Mouse (Mus musculus): ENCODE data around the gene Nisch. TPM values are rescaled to one million over a fixed set of nuclear protein-coding genes. Genes with fewer than 3 reads are reported as not detected.

Nisch gene
- polyA plus RNA-seq, 1 experiment from 2014 or later = 197 TPM

GRCm38 (mm10) chr14:31145694-31146093, 71.1 kb downstream of the Nisch start:
- Histone ChIP-seq H3K4me3 (replicated peaks; ENCODE audit: low read depth, low read length) (no peak overlapping the region), H3K36me3 (ENCODE audit: insufficient read depth, low read length) (0 out of 2 replicates have a peak, but pooled peaks cover 8% of the 10 kb centered on the region), H3K9ac (ENCODE audit: low read depth, low read length) (no peak overlapping the region), H3K27me3 (ENCODE audit: insufficient read depth, low read length) (no peaks in the 10 kb centered on the region), H3K9me3 (replicated peaks; ENCODE audit: low read length) (no peaks in the 10 kb centered on the region), H3K4me2 (ENCODE audit: low read length) (no peak overlapping the region), H3K27ac (no peak overlapping the region), H3K4me1 (replicated peaks; ENCODE audit: insufficient read depth, low read length) (0 out of 2 replicates have a peak, but pooled peaks cover 2% of the 10 kb centered on the region)
- no peak for DNase-seq (ENCODE audit: low spot score)
- TF ChIP-seq CTCF (IDR thresholded peaks at IDR 0.05; ENCODE audit: low read depth) = no peak
- ATAC-seq (replicated peaks; ENCODE audit: low FRiP score, low read depth) = no peak
- 84% methylated on average over 11 of the region's 11 CpGs for WGBS

GRCm38 (mm10) chr14:31141011-31141410, 75.7 kb downstream of the Nisch start:
- Histone ChIP-seq H3K9ac (ENCODE audit: low read depth, low read length) (no peak overlapping the region), H3K27me3 (ENCODE audit: insufficient read depth, low read length) (no peaks in the 10 kb centered on the region), H3K9me3 (replicated peaks; ENCODE audit: low read length) (no peaks in the 10 kb centered on the region), H3K4me3 (replicated peaks; ENCODE audit: low read depth, low read length) (no peak overlapping the region), H3K36me3 (ENCODE audit: insufficient read depth, low read length) (peaks cover 41% of the 10 kb centered on the region), H3K4me1 (replicated peaks; ENCODE audit: insufficient read depth, low read length) (no peaks in the 10 kb centered on the region), H3K27ac (no peak overlapping the region), H3K4me2 (ENCODE audit: low read length) (no peak overlapping the region)
- ATAC-seq (replicated peaks; ENCODE audit: low FRiP score, low read depth) (no peak), DNase-seq (ENCODE audit: low spot score) (no peak)
- TF ChIP-seq CTCF (IDR thresholded peaks at IDR 0.05; ENCODE audit: low read depth) = no peak
- WGBS = 92% methylated on average over 14 of the region's 14 CpGs

- no peak for DNase-seq (ENCODE audit: low spot score)
- Histone ChIP-seq H3K4me3 (replicated peaks; ENCODE audit: low read depth, low read length) (no peak overlapping the region), H3K4me2 (ENCODE audit: low read length) (no peak overlapping the region), H3K9ac (ENCODE audit: low read depth, low read length) (no peak overlapping the region), H3K27me3 (ENCODE audit: insufficient read depth, low read length) (no peaks in the 10 kb centered on the region), H3K27ac (no peak overlapping the region), H3K9me3 (replicated peaks; ENCODE audit: low read length) (no peaks in the 10 kb centered on the region), H3K4me1 (replicated peaks; ENCODE audit: insufficient read depth, low read length) (no peaks in the 10 kb centered on the region), H3K36me3 (ENCODE audit: insufficient read depth, low read length) (peaks cover 50% of the 10 kb centered on the region)
- no peak for ATAC-seq (replicated peaks; ENCODE audit: low FRiP score, low read depth)
- TF ChIP-seq CTCF (IDR thresholded peaks at IDR 0.05; ENCODE audit: low read depth) = no peak
- 88% methylated on average over 15 of the region's 15 CpGs for WGBS
Observed at GRCm38 (mm10) chr14:31140141-31140540, 76.6 kb downstream of the Nisch start.

GRCm38 (mm10) chr14:31139666-31140065, 77.1 kb downstream of the Nisch start:
- no peak overlapping the region for H3K4me3 ChIP-seq (replicated peaks; ENCODE audit: low read depth, low read length)
- 84% methylated on average over 12 of the region's 12 CpGs for WGBS

GRCm38 (mm10) chr14:31138897-31139429, 77.8 kb downstream of the Nisch start:
- H3K4me2 ChIP-seq (ENCODE audit: low read length) = no peak overlapping the region
- H3K4me1 ChIP-seq (replicated peaks; ENCODE audit: insufficient read depth, low read length) = no peaks in the 10 kb centered on the region
- no peak overlapping the region for H3K4me3 ChIP-seq (replicated peaks; ENCODE audit: low read depth, low read length)
- no peak overlapping the region for H3K27ac ChIP-seq
- H3K36me3 ChIP-seq (ENCODE audit: insufficient read depth, low read length) = peaks cover 50% of the 10 kb centered on the region
- no peak overlapping the region for H3K9ac ChIP-seq (ENCODE audit: low read depth, low read length)
- ATAC-seq (replicated peaks; ENCODE audit: low FRiP score, low read depth) (no peak), DNase-seq (ENCODE audit: low spot score) (no peak)
- WGBS = 86% methylated on average over 9 of the region's 9 CpGs
- no peaks in the 10 kb centered on the region for H3K9me3 ChIP-seq (replicated peaks; ENCODE audit: low read length)
- H3K27me3 ChIP-seq (ENCODE audit: insufficient read depth, low read length) = no peaks in the 10 kb centered on the region
- TF ChIP-seq CTCF (IDR thresholded peaks at IDR 0.05; ENCODE audit: low read depth) = no peak

More at GRCm38 (mm10) chr14:31139666-31140065, 77.1 kb downstream of the Nisch start:
- no peak for ATAC-seq (replicated peaks; ENCODE audit: low FRiP score, low read depth)
- Histone ChIP-seq H3K4me2 (ENCODE audit: low read length) (no peak overlapping the region), H3K4me1 (replicated peaks; ENCODE audit: insufficient read depth, low read length) (no peaks in the 10 kb centered on the region), H3K9me3 (replicated peaks; ENCODE audit: low read length) (no peaks in the 10 kb centered on the region), H3K36me3 (ENCODE audit: insufficient read depth, low read length) (peaks cover 50% of the 10 kb centered on the region), H3K27me3 (ENCODE audit: insufficient read depth, low read length) (no peaks in the 10 kb centered on the region), H3K9ac (ENCODE audit: low read depth, low read length) (no peak overlapping the region), H3K27ac (no peak overlapping the region)
- DNase-seq (ENCODE audit: low spot score) = no peak
- TF ChIP-seq CTCF (IDR thresholded peaks at IDR 0.05; ENCODE audit: low read depth) = no peak

GRCm38 (mm10) chr14:31138219-31138896, 78.4 kb downstream of the Nisch start:
- DNase-seq (ENCODE audit: low spot score) = no peak

More at GRCm38 (mm10) chr14:31138219-31138896, 78.4 kb downstream of the Nisch start:
- no peaks in the 10 kb centered on the region for H3K9me3 ChIP-seq (replicated peaks; ENCODE audit: low read length)
- 76% methylated on average over 26 of the region's 35 CpGs for WGBS
- no peak overlapping the region for H3K9ac ChIP-seq (ENCODE audit: low read depth, low read length)
- H3K4me1 ChIP-seq (replicated peaks; ENCODE audit: insufficient read depth, low read length) = peaks cover under 1% of the 10 kb centered on the region; the same call in 1 of the 2 replicates
- H3K36me3 ChIP-seq (ENCODE audit: insufficient read depth, low read length) = peaks cover 50% of the 10 kb centered on the region
- H3K4me2 ChIP-seq (ENCODE audit: low read length) = no peak overlapping the region
- 0 out of 2 replicates have a peak overlapping the region, but pooled peaks have one; percentile 68 for H3K27ac ChIP-seq
- H3K27me3 ChIP-seq (ENCODE audit: insufficient read depth, low read length) = no peaks in the 10 kb centered on the region
- H3K4me3 ChIP-seq (replicated peaks; ENCODE audit: low read depth, low read length) = no peak overlapping the region
- no peak for TF ChIP-seq CTCF (IDR thresholded peaks at IDR 0.05; ENCODE audit: low read depth)
- ATAC-seq (replicated peaks; ENCODE audit: low FRiP score, low read depth) = peak; percentile 47; the same call in 1 of the 2 replicates
